Mouse (Mus musculus) left cerebral cortex, postnatal 36 days (tissue): ENCODE measurements around the gene Fam92a. TPM values are rescaled to one million over a fixed set of nuclear protein-coding genes. Genes with fewer than 3 reads are reported as not detected.
"Not testable (repeated sequence)": the region's sequence is repeated elsewhere in the genome, so short reads cannot be mapped to it uniquely, and the experiment has no call there.

Source experiments
- DNase-seq, 2 experiments: peaks; one replicate each; pipeline ENCODE4 v3.0.0; 2021 to 2022; ENCODE audit warnings: low spot score in 2 of 2, mixed read lengths in 1 of 2
- intact Hi-C: fragments of 180-260 bp; cut with DNase I; formaldehyde crosslinking; loops from one replicate; pipeline ENCODE4 v1.15.1; 2025
- total RNA-seq, 2 experiments: library from RNA; stranded (reverse); gene quantifications; 2 replicates each; pipeline ENCODE4 v1.2.3; 2021

Gene Fam92a
- 10 to 100 TPM; 72.2 to 82.9 TPM for total RNA-seq

DNA sequence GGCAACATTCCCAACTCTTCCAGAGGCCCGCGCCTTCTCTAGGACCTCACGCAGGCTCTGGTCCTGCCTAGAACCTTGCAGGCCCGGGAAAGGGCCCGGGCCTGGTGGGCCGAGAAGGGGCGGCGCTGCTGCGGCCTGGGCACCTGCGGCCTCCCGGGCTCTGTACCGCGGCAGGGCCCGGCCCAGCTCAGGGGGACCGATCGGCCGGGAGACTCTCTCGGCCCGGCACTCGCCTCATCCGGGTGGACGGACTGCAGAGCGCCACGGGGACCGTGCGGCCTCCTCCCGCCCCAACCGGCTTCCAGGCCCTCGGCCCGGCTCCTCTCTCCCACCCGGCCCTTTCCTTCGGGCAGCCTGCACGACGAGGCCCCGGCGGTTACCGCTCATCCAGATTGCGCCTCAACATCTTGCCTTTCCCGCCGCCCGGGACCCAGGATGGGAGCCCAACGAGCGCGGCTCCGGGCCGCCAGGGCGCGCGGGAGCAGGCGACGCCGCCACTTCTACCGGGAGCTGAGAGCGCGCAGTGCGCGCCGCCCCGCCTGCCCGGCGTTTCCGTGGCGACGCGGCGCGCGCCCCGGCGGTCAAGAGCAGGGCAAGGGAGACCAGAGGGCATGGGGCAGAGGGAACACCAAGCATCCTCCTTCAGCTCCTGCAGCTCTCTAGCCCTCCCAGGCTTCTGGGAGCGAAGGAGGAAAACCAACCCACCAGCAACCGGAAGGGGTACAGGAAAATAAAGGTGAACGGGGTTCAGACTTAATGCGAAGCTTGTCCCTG, at the start of gene Fam92a:
Gene Fam92a (minus strand): TSS at position 698 of the 774 bp plus-strand sequence.
- peak; percentile 72 to 78 for DNase-seq
- intact Hi-C loops = no loop called here

- intact Hi-C loops = no loop called here
- peak; percentile 42 to 48 for DNase-seq
Observed at GRCm38 (mm10) chr4:12178992-12179391, 7.2 kb upstream of the Fam92a start.

DNA sequence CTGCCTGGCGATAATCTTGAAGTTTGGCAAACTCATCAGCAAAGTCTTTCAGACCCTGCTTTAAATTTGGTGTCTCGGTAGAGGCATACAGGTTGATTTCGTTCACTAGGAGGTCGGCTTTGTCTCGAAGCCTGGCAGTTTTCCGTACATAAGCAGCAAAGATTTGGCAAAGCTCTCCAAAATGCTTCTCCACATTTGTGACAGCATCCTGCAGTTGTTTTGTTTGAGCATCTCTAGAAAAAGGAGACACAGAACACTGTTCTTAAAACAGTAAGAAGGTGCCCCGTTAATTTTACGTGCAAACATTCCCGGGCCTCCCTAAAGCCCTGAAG, 863 bp downstream of the Fam92a start:
- intact Hi-C loops = no loop called here

GRCm38 (mm10) chr4:12147660-12148059, 24.2 kb downstream of the Fam92a start:
- DNase-seq = no peak
- intact Hi-C loops = no loop called here

More for the DNA sequence above, 863 bp downstream of the Fam92a start:
- no peak for DNase-seq

- DNase-seq, intact Hi-C loops: not testable (repeated sequence)
Observed at GRCm38 (mm10) chr4:12141516-12141915, 30.3 kb downstream of the Fam92a start.

GRCm38 (mm10) chr4:12140592-12141062, 31.2 kb downstream of the Fam92a start:
- intact Hi-C loops = not testable (repeated sequence)
- peak in 1 of 2 experiments; percentile 21 for DNase-seq

DNA sequence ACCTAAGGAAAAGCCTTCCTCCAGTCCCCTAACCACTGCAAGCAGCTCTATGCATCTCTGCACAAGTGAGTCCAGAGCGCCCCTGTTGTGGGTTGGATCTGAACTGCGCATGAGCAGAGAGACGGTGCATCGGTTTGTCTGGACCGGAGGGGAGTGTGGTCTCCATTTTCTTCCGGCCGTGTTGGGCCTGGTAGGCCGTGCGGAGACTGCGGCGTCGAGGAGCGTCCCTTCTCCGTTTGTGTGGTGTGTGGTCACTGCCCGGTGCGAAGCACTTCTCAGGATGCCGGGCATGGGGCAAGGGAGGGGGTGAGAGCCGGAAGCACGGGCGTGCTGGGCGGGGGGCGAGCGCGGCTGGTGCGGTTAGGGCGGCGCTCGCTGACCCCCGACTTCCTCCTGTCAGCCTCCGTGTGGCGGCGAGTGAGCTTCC, 31.7 kb downstream of the Fam92a start, which contains the start of gene Rbm12b1:
Gene Rbm12b1 (plus strand): TSS at position 124 of the 427 bp plus-strand sequence.
- peak; percentile 87 to 88 for DNase-seq
- intact Hi-C loops = not testable (repeated sequence)

Other genes with a start within 250 kb of the Fam92a start
- gene Gm10604, start 190.8 kb downstream of the Fam92a start, total RNA-seq = not detected
- gene Rbm12b2, start 82.6 kb downstream of the Fam92a start, total RNA-seq = 10 to 100 TPM; 13.7 to 19.9 TPM
- gene Rbm12b1, start 31.8 kb downstream of the Fam92a start, total RNA-seq = 10 to 100 TPM; 17.0 to 23.9 TPM